Mouse (Mus musculus) C2C12 (cell line): ENCODE results near the gene Ahnak2.

Experiments
- CTCF ChIP-seq: IDR thresholded peaks from one replicate; pipeline ENCODE4 v1.5.1; 2011; ENCODE audit not compliant: control insufficient read depth, insufficient read depth, insufficient read length
- USF1 ChIP-seq: IDR thresholded peaks from one replicate; pipeline ENCODE4 v1.6.1; 2011; ENCODE audit warnings: low read depth, mild to moderate bottlenecking, control low read depth, moderate library complexity

GRCm38 (mm10) chr12:112734108-112734820 lies 68.2 kb downstream of the Ahnak2 start:
- no peak for TF ChIP-seq CTCF
- TF ChIP-seq USF1 = no peak
